ENCODE assay signal across 11 mouse cellular contexts in the genomic region with DNA sequence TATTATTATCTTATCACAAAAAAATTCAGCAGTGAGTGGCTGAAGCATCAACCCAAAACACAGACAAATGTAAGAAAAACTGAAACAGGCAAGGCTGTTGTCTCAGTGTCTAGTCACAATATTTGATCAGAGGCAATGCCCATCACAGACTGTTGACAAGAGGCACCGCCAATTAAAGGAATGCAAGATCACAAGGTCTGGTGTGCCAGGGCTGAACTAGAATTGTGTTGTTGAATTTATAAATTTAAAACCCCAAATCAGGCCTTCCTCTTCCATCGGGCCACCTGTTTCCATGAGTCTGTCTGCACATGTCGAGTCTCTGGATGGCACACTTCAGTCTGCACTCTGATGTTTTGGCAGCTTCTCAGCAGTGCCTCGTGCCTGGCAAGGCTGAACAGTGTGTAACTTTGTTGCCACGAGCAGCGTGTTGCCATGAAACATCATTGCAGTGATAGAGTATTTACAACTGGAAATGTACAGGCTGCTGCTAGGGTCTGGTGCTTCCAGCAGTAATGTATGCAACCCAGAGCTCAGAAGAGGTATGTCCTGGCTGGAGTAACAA.
A peak's percentile ranks its signal among the peaks of the same experiment; 100 is the strongest.
DNase-seq lines count a peak whose midpoint lies in the region; ATAC-seq and TF ChIP-seq lines count a peak whose summit lies in the region.
"Had no signal": no experiment of that assay in that cellular context is flagged by ENCODE, and none has a peak within 500 bp of the region (broad histone marks: within the 10 kb centered on the region; RNA-seq: fewer than 3 reads in every experiment).

No protein-coding gene starts in this region.

- no peaks in the 10 kb centered on the region for H3K36me3 ChIP-seq in hindbrain, embryonic 14.5 days (replicated peaks; ENCODE audit: control insufficient read depth, insufficient read depth)
- H3K36me3 ChIP-seq in hindbrain, embryonic 13.5 days, result no peaks in the 10 kb centered on the region
- H3K36me3 ChIP-seq in heart, postnatal 0 days (replicated peaks; ENCODE audit: control insufficient read depth, insufficient read depth, low read length), result no peaks in the 10 kb centered on the region
- H3K36me3 ChIP-seq: G1E; liver, embryonic 15.5 days had no signal

- DNase-seq in hindbrain, embryonic 14.5 days (ENCODE audit: low spot score), result no peak
- peak; percentile 61 to 67 for DNase-seq in adrenal gland, postnatal 36 days
- DNase-seq in heart, postnatal 0 days (ENCODE audit: low spot score), result peak; percentile 72
- DNase-seq in lung, postnatal 14 days, result peak; percentile 39
- no peak for DNase-seq in cerebellum, adult 9-10 months
- no peak for DNase-seq in T-cell, adult 2 months (ENCODE audit: low spot score)
- DNase-seq: cerebellum, adult 2 months had no signal

- H3K4me2 ChIP-seq in hindbrain, embryonic 14.5 days (replicated peaks), result no peak overlapping the region
- H3K4me2 ChIP-seq in hindbrain, embryonic 13.5 days, result no peak overlapping the region
- no peak overlapping the region for H3K4me2 ChIP-seq in heart, postnatal 0 days (ENCODE audit: low read depth, low read length)
- H3K4me2 ChIP-seq: liver, embryonic 15.5 days had no signal

- H3K27me3 ChIP-seq in hindbrain, embryonic 14.5 days (ENCODE audit: control insufficient read depth, insufficient read depth, low read length), result no peaks in the 10 kb centered on the region
- no peaks in the 10 kb centered on the region for H3K27me3 ChIP-seq in hindbrain, embryonic 13.5 days
- no peaks in the 10 kb centered on the region for H3K27me3 ChIP-seq in heart, postnatal 0 days (ENCODE audit: control insufficient read depth, insufficient read depth, low read length)
- H3K27me3 ChIP-seq: liver, embryonic 15.5 days had no signal

- WGBS in hindbrain, embryonic 14.5 days, result 74% methylated on average over 6 of the region's 6 CpGs
- 77% methylated on average over 6 of the region's 6 CpGs for WGBS in hindbrain, embryonic 13.5 days
- WGBS in heart, postnatal 0 days, result 35% methylated on average over 6 of the region's 6 CpGs

- ATAC-seq in hindbrain, embryonic 14.5 days (ENCODE audit: low FRiP score), result peak; percentile 49; the same call in 1 of the 2 replicates
- no peak for ATAC-seq in hindbrain, embryonic 13.5 days (ENCODE audit: low FRiP score)
- peak; percentile 70 for ATAC-seq in heart, postnatal 0 days (ENCODE audit: insufficient read depth, low read depth)
- ATAC-seq in granulocyte monocyte progenitor cell, adult 5-6 weeks (replicated peaks; ENCODE audit: poor library complexity, severe bottlenecking), result no peak

- H3K4me3 ChIP-seq in hindbrain, embryonic 14.5 days (replicated peaks; ENCODE audit: low read length), result no peak overlapping the region
- no peak overlapping the region for H3K4me3 ChIP-seq in hindbrain, embryonic 13.5 days
- H3K4me3 ChIP-seq in heart, postnatal 0 days (ENCODE audit: low read depth, low read length), result no peak overlapping the region
- H3K4me3 ChIP-seq: liver, embryonic 15.5 days had no signal

- TF ChIP-seq CTCF in heart, postnatal 0 days (IDR thresholded peaks at IDR 0.05; ENCODE audit: low read depth), result no peak

- no peaks in the 10 kb centered on the region for H3K9me3 ChIP-seq in hindbrain, embryonic 14.5 days (ENCODE audit: control insufficient read depth, low read length)
- H3K9me3 ChIP-seq in hindbrain, embryonic 13.5 days, result no peaks in the 10 kb centered on the region
- H3K9me3 ChIP-seq in heart, postnatal 0 days (replicated peaks; ENCODE audit: control insufficient read depth, low read length), result no peaks in the 10 kb centered on the region
- H3K9me3 ChIP-seq: G1E; liver, embryonic 15.5 days had no signal

- no peak for TF ChIP-seq EP300 in heart, postnatal 0 days (IDR thresholded peaks at IDR 0.05; ENCODE audit: low read depth)

- H3K9ac ChIP-seq in hindbrain, embryonic 14.5 days, result no peak overlapping the region
- no peak overlapping the region for H3K9ac ChIP-seq in hindbrain, embryonic 13.5 days
- H3K9ac ChIP-seq in heart, postnatal 0 days (replicated peaks; ENCODE audit: low read depth, low read length), result no peak overlapping the region
- H3K9ac ChIP-seq: liver, embryonic 15.5 days had no signal

- no peaks in the 10 kb centered on the region; the same call in 1 of the 2 replicates for H3K4me1 ChIP-seq in hindbrain, embryonic 14.5 days (replicated peaks; ENCODE audit: control insufficient read depth, insufficient read depth, low read length)
- peaks cover 5% of the 10 kb centered on the region for H3K4me1 ChIP-seq in hindbrain, embryonic 13.5 days (replicated peaks)
- H3K4me1 ChIP-seq in heart, postnatal 0 days (ENCODE audit: control insufficient read depth, insufficient read depth), result peaks cover 16% of the 10 kb centered on the region
- H3K4me1 ChIP-seq: liver, embryonic 15.5 days had no signal

- H3K27ac ChIP-seq in hindbrain, embryonic 14.5 days, result no peak overlapping the region
- H3K27ac ChIP-seq in hindbrain, embryonic 13.5 days, result no peak overlapping the region
- no peak overlapping the region for H3K27ac ChIP-seq in heart, postnatal 0 days (ENCODE audit: low read depth)
- H3K27ac ChIP-seq: liver, embryonic 15.5 days had no signal

Comparison
In these comparisons a context has a peak if more than half of its experiments do, and no peak if none do; other contexts are left out.
1. ATAC-seq: peak in hindbrain, embryonic 14.5 days (single experiment) and heart, postnatal 0 days (single experiment); none in hindbrain, embryonic 13.5 days (single experiment) and granulocyte monocyte progenitor cell, adult 5-6 weeks (single experiment).
2. DNase-seq: peak in adrenal gland, postnatal 36 days (2 of 2), heart, postnatal 0 days (single experiment) and lung, postnatal 14 days (single experiment); none in hindbrain, embryonic 14.5 days (single experiment), cerebellum, adult 9-10 months (single experiment) and T-cell, adult 2 months (single experiment).